Mouse (Mus musculus): ENCODE measurements around the gene Mia2.

- TF ChIP-seq CTCF (IDR thresholded peaks at IDR 0.05) (no peak), EP300 (IDR thresholded peaks at IDR 0.05; ENCODE audit: insufficient read depth, low read depth, low read length) (no peak)
Observed at GRCm38 (mm10) chr12:59195065-59195464, 99.5 kb downstream of the Mia2 start.

Measured in heart, adult 2 months (tissue).